Mouse (Mus musculus) kidney, embryonic 16.5 days (tissue): ENCODE data around the gene Gcc2. TPM values are rescaled to one million over a fixed set of nuclear protein-coding genes. Genes with fewer than 3 reads are reported as not detected.

ENCODE experiments used
- ATAC-seq: fragments of 200-750 bp; cut with Nextera tagmentation; 2 replicates; pipeline ENCODE4 v1.8.0; 2017; ENCODE audit warnings: moderate TSS enrichment; ENCODE audit not compliant: low FRiP score, low TSS enrichment
- H3K27ac ChIP-seq: fragments of 300-500 bp; sonication (generic); 2 replicates; pipeline ENCODE4 v1.5.1; 2014; ENCODE audit warnings: low read length
- H3K27me3 ChIP-seq: fragments of 300-500 bp; sonication (generic); 2 replicates; pipeline ENCODE4 v1.6.1; 2014; ENCODE audit warnings: low read length, control low read depth, mixed read lengths; ENCODE audit not compliant: insufficient read depth
- H3K36me3 ChIP-seq: fragments of 300-500 bp; sonication (generic); 2 replicates; pipeline ENCODE4 v1.6.1; 2014; ENCODE audit warnings: low read length, control low read depth, mixed read lengths; ENCODE audit not compliant: insufficient read depth
- H3K4me1 ChIP-seq: fragments of 300-500 bp; sonication (generic); 2 replicates; pipeline ENCODE4 v1.6.1; 2014; ENCODE audit warnings: low read length, control low read depth, mixed read lengths; ENCODE audit not compliant: insufficient read depth
- H3K4me2 ChIP-seq: fragments of 300-500 bp; sonication (generic); replicated peaks from 2 replicates; pipeline ENCODE4 v1.6.1; 2014; ENCODE audit warnings: low read depth, low read length
- H3K4me3 ChIP-seq: fragments of 300-500 bp; sonication (generic); 2 replicates; pipeline ENCODE4 v1.5.1; 2014; ENCODE audit warnings: mild to moderate bottlenecking, low read length
- H3K9ac ChIP-seq: fragments of 300-500 bp; sonication (generic); replicated peaks from 2 replicates; pipeline ENCODE4 v1.6.1; 2014; ENCODE audit warnings: low read length
- H3K9me3 ChIP-seq: fragments of 300-500 bp; sonication (generic); 2 replicates; pipeline ENCODE4 v1.6.1; 2016; ENCODE audit warnings: low read length, control low read depth
- WGBS: fragments of 180-500 bp; shearing (Covaris S2); extraction: QIAGEN DNeasy Blood & Tissue Kit; methylation state at CpG from one replicate; pipeline ENCODE4 v1.1.7; 2014; 5-methylcytosine and 5-hydroxymethylcytosine counted together
- polyA plus RNA-seq: library from polyadenylated mRNA; unstranded; fragments of >200 nt; fragmentation: Nextera tagmentation; extraction: Ambion mirVana; gene quantifications from 2 replicates; pipeline ENCODE4 v1.2.1, GENCODE M21; 2015

Gcc2 gene
- 48.8 and 49.3 TPM in 2 replicates for polyA plus RNA-seq

GRCm38 (mm10) chr10:58255213-58255892 is at the start of gene Gcc2:
TSS of gene Gcc2 (plus strand) at chr10:58255497.
- peak; percentile 99 for ATAC-seq
- Histone ChIP-seq H3K27ac (peak within 1 kb of the TSS; percentile 81), H3K4me2 (peak within 1 kb of the TSS; percentile 62), H3K9ac (peak within 1 kb of the TSS; percentile 75), H3K4me1 (peaks cover 10% of the 10 kb centered on the region), H3K36me3 (peaks cover 13% of the 10 kb centered on the region), H3K4me3 (peak within 1 kb of the TSS; percentile 65), H3K9me3 (no peaks in the 10 kb centered on the region), H3K27me3 (no peaks in the 10 kb centered on the region)
- WGBS: under 1% methylated on average over 49 of the region's 58 CpGs

DNA sequence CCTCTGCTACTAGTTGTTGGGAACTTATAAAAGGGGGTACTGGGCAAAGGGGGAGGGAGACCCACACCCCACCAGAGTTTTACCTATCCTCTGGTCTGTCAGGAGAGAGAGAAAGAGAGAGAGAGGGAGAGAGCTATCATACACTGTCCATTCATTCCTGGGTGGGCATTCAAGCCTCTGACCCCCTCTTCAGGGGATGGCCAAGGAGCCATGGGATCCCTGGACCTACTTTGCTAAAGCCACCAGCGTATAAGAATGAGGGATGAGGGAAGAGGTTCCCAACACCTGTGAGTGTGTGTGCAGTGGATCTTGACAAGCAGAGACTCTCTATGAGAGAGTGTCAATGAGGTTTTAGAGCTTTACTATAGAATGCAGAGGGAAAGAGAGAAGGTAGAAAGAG is 49.3 kb upstream of the Gcc2 start:
- Histone ChIP-seq H3K4me1 (no peaks in the 10 kb centered on the region), H3K4me2 (no peak overlapping the region), H3K36me3 (no peaks in the 10 kb centered on the region), H3K4me3 (no peak overlapping the region), H3K27ac (no peak overlapping the region), H3K9me3 (peaks cover 5% of the 10 kb centered on the region), H3K27me3 (no peaks in the 10 kb centered on the region), H3K9ac (no peak overlapping the region)
- ATAC-seq: peak; percentile 42; the same call in 1 of the 2 replicates
- 40% methylated on average over 1 of the region's 1 CpGs for WGBS

- Histone ChIP-seq H3K4me1 (no peaks in the 10 kb centered on the region), H3K9me3 (peaks cover 5% of the 10 kb centered on the region), H3K4me2 (no peak overlapping the region), H3K27ac (no peak overlapping the region), H3K4me3 (no peak overlapping the region), H3K9ac (no peak overlapping the region), H3K36me3 (no peaks in the 10 kb centered on the region), H3K27me3 (no peaks in the 10 kb centered on the region)
- no peak for ATAC-seq
- WGBS: 89% methylated on average over 4 of the region's 4 CpGs
Measured at GRCm38 (mm10) chr10:58206639-58207404, 48.5 kb upstream of the Gcc2 start.

DNA sequence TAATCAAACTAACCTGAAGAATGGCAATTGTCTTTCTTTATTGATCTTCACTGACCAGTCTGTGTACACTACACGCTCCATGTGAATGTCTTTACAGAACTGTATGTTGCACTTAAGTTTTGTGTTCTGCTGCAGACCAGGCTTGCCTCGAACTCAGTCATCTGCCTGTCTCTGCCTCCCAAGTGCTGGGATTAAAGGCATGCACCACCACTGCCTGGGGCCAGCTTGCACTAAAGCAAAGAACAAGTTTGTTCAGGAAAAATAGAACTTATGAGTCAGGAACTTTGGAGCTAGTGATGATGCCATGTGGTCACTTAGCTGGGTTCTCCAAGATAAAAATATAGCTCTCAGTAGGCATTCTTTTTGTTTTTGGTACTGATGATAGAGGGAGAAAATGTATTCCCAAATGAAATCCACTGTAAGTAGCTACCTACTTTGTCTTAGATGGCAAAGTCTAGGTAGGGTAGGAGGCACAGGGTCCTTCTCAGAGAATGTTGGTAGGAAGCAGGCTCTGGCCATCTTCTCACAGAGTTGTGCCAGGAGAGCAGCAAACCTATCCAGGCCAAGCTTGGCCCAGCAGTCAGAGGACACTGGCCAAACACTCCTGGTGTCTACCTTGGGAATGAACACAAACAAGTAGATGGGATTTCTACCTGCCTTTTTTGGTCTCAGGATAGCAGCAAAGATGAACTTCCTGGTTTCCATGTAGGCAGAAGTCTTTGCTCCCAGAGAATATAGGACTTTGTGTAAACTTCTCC is 45.4 kb upstream of the Gcc2 start:
- no peak overlapping the region for H3K27ac ChIP-seq
- H3K9me3 ChIP-seq: peaks cover 5% of the 10 kb centered on the region
- H3K4me2 ChIP-seq: no peak overlapping the region
- no peaks in the 10 kb centered on the region for H3K36me3 ChIP-seq
- H3K27me3 ChIP-seq: no peaks in the 10 kb centered on the region
- no peaks in the 10 kb centered on the region for H3K4me1 ChIP-seq
- H3K4me3 ChIP-seq: no peak overlapping the region
- H3K9ac ChIP-seq: no peak overlapping the region
- no peak for ATAC-seq
- WGBS: 69% methylated on average over 2 of the region's 2 CpGs

DNA sequence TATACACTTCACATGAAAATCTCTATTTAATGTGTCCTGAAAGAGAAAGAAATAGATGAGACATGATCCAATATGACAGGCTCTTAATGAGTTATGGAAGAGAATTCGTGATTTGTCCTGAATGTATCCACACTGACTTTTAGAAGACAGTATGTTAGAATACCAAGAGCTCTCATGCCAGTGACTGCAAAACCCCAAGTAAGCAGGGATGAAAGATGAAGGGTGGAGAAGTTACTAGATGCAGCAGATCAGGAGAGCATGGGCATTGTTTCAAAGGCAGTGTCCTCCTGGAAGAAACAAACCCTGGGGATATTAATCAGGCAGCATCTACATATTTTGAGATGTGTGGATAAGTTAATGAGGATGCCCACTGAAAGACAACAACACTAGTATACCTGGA is 44.8 kb upstream of the Gcc2 start:
- 72% methylated on average over 1 of the region's 1 CpGs for WGBS
- H3K27ac ChIP-seq: no peak overlapping the region

DNA sequence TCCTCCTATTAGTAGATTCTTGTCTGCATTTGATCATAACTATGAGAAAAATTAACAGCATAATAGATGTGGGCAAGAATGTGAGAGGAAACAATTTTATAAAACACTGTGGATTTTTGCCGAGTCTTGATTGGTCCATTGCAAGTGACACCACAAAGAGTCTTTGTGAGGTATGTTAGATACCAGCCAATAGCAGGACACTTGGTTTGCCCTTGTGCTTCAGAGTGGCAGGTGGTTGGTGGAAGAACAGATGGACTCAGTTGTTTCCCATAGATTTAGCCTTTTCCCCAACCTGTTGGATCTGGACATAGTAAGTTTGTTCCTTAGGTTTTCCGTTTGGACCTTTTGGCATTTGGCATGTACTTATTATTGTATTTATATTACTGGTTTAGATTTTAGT is 44.1 kb upstream of the Gcc2 start:
- H3K9me3 ChIP-seq: no peaks in the 10 kb centered on the region
- 94% methylated on average over 2 of the region's 2 CpGs for whole genome bisulfite sequencing

More for the DNA sequence above, 44.8 kb upstream of the Gcc2 start:
- no peak for ATAC-seq
- Histone ChIP-seq H3K36me3 (no peaks in the 10 kb centered on the region), H3K9me3 (peaks cover 5% of the 10 kb centered on the region), H3K4me2 (no peak overlapping the region), H3K4me1 (no peaks in the 10 kb centered on the region), H3K9ac (no peak overlapping the region), H3K4me3 (no peak overlapping the region), H3K27me3 (no peaks in the 10 kb centered on the region)

GRCm38 (mm10) chr10:58212230-58212629 is 43.1 kb upstream of the Gcc2 start:
- H3K27ac ChIP-seq: no peak overlapping the region
- no peaks in the 10 kb centered on the region for H3K9me3 ChIP-seq
- no peak overlapping the region for H3K4me3 ChIP-seq
- WGBS: 73% methylated on average over 7 of the region's 7 CpGs
- no peaks in the 10 kb centered on the region for H3K27me3 ChIP-seq
- no peak overlapping the region for H3K4me2 ChIP-seq
- no peaks in the 10 kb centered on the region for H3K4me1 ChIP-seq
- ATAC-seq: no peak
- no peak overlapping the region for H3K9ac ChIP-seq
- no peaks in the 10 kb centered on the region for H3K36me3 ChIP-seq

More for the DNA sequence above, 44.1 kb upstream of the Gcc2 start:
- Histone ChIP-seq H3K4me3 (no peak overlapping the region), H3K4me1 (no peaks in the 10 kb centered on the region), H3K27ac (no peak overlapping the region), H3K27me3 (no peaks in the 10 kb centered on the region), H3K4me2 (no peak overlapping the region), H3K9ac (no peak overlapping the region), H3K36me3 (no peaks in the 10 kb centered on the region)
- ATAC-seq: no peak

DNA sequence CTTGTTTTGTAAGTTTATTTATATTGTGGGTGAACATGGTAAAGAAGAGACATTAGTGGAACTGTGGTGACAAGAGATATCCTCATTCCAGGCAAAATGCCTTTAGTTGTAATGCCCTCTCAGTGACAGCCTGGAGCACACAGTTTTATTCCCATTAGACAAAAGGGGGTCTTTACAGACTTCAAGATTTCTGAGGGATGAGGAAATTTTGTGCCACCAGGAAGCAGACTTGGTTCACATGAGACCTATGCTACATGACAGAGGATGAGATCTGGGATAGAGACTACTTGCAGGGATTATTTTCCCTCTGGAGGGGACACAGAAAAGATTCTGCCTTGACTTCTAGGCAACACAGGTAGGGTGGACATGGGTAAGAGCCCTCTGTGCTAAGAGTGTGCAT is 40.8 kb upstream of the Gcc2 start:
- Histone ChIP-seq H3K36me3 (no peaks in the 10 kb centered on the region), H3K9me3 (no peaks in the 10 kb centered on the region), H3K9ac (no peak overlapping the region), H3K4me2 (no peak overlapping the region), H3K4me3 (no peak overlapping the region), H3K4me1 (no peaks in the 10 kb centered on the region), H3K27ac (no peak overlapping the region), H3K27me3 (no peaks in the 10 kb centered on the region)
- ATAC-seq: no peak

DNA sequence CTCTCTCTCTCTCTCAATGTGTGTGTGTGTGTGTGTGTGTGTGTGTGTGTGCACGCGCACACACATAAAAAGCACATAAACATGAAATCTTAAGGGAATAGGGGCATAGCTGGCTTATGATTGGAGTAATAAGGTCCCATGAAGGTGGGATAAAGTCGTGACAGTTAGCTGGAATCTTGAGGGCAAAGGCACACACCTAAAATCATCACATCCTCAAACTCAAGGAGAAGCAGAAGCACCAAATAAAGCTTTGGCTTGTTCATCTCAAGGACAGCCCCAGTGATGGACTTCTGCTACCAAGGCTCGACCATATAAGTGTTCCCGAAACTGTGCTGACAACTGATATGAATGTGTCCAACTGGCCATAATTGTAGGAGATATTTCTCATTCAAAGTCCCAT is 40.4 kb upstream of the Gcc2 start:
- no peaks in the 10 kb centered on the region for H3K36me3 ChIP-seq
- H3K9me3 ChIP-seq: no peaks in the 10 kb centered on the region
- no peak overlapping the region for H3K9ac ChIP-seq
- no peak overlapping the region for H3K27ac ChIP-seq
- H3K4me3 ChIP-seq: no peak overlapping the region
- H3K27me3 ChIP-seq: no peaks in the 10 kb centered on the region
- no peak overlapping the region for H3K4me2 ChIP-seq
- no peaks in the 10 kb centered on the region for H3K4me1 ChIP-seq
- ATAC-seq: no peak
- WGBS: 75% methylated on average over 5 of the region's 5 CpGs
